Mouse (Mus musculus): ENCODE measurements around the gene Kirrel3. TPM values are rescaled to one million over a fixed set of nuclear protein-coding genes. Genes with fewer than 3 reads are reported as not detected.

Kirrel3 gene
- total RNA-seq (2021) = 1 to 10 TPM in 1 of 2 experiments, under 1 TPM in 1; 0.88 to 1.6 TPM

DNA sequence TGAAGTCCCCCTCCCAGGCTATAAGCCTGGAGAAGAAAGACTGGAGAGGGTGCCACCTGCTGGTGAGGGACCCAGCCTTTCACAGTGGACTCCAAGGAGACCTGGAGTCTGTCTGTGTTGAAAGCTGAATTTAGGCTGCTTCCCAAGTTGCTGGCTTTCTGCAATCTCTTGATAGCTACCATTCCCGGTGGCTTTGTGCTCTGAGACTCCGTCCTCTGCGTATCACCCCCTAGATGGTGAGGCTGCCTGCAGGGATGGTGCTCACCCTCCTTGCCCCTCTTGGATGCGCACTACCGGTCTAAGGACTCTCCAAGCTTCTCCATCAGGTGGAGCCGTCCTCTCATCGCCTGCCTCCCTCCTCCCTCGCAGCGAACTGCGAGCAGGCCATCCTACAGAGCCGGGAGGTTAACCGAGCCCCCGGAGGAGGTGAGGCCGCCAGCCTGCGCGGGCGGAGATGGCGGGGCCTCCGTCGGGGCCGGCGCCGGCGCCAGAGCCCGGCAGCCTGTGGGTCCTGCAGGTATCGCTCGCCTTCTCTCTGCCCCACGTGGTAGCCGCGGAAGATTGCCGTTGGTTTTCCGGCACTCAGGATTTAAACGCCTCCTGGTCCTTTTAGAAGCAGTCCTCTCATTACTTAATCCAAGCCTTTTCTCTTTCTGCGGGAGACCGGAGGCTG is at the start of gene Kirrel3:
Gene Kirrel3, plus strand, starts transcription at position 136 of the 673 bp plus-strand sequence.
- DNase-seq = peak; percentile 67

- DNase-seq = no peak
These were observed 45.0 kb upstream of the Kirrel3 start for GRCm38 (mm10) chr9:34440721-34441120.

DNA sequence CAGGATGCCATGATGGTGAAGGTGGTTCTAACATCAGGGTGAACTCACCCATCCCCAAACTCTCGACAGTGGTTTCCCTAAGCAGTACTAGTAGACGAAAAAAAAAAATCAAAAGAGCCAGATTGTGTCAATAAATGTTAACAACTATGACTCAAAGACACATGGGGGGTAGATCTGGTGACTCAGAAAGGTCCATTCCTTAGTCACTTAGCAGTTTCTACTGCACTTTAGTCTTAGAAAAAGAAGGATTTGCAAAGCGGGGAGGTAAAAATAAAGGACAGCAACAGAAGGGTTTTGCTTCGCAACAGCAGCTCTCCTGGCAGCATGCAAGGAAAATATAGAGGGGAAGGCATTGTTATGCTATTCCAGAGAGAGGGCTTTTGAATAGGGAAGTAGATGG is 41.7 kb upstream of the Kirrel3 start:
- DNase-seq = no peak

DNA sequence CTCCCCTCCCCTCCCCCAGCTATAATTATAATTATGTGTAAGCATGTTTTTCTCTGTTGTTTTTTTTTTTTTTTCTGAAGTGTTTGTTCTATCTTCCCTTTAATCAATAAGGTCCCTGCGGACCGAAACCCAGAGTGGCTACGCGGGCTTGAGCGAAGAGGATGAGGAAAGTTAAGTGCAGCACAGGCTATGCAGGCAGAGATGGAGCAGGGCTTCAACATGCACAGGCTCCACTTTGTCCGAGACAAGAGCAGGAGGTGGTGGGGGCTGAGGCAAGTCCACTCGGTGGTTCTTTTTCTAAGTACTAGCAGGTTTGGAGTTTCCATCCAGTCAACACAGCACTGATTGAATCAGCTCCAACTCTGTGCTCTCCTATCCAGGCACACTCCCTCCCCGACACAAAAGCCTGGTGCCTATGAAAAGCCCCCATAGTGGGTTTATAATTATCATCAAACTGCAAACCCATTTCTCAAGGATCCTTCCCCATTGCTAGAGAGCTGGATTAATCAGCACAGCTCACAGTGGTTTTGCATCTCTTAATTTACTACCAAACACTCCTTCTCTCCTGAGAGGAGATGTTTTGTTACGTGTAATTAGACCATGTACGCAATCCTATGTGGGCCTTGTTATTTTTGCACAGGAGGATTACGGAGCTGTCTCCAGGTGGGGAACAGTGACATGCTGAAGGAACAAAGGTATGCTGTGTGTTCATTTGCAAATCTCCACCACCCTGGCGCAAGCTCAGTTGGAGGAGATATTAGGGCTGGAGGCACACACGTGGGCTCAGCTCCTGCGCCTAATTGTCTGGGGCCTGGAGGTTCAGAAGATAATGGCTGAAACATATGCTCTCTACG is 39.0 kb upstream of the Kirrel3 start:
- DNase-seq = no peak

DNA sequence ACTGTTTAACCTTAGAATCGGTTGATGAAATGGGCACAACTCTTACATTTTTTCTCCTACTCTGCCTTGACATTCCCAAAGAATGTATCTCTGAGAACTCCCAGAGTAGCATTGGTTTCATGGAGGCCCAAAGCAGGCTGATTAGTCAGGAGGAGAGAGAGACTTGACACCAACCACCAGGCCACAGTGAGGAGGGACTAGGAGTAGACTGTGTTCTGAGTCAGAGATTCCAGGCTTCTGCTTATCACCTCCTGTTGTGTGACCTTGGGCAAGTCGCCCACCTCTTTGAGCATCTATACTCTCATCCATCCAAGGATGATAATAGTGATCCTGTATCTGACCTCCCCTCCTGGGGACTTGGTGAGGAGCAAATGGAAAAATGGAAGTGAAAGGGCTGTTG is 38.0 kb upstream of the Kirrel3 start:
- DNase-seq = no peak

- peak; percentile 11 for DNase-seq
These were observed 37.2 kb upstream of the Kirrel3 start for GRCm38 (mm10) chr9:34448467-34448866.

- DNase-seq = no peak
These were observed 27.5 kb upstream of the Kirrel3 start for GRCm38 (mm10) chr9:34458189-34458588.

DNA sequence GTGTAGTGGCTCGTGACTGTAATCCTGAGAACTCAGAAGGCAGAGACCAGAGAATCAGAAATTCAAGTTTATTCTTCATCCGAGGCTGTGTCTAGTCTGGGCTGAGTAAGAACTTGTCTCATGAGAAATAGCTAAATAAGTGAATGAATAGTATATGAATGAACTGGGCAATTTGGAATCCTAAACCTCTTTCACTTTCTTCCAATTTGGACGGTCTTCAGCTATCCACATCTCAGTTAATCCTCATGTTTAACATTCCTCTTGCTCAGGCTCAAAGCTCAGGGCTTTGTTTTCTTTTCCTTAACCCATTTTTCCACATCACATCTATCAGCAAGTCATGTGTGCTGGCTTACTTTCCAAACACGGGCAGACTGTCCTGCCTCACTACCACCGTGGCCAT is 25.7 kb upstream of the Kirrel3 start:
- DNase-seq = no peak

DNA sequence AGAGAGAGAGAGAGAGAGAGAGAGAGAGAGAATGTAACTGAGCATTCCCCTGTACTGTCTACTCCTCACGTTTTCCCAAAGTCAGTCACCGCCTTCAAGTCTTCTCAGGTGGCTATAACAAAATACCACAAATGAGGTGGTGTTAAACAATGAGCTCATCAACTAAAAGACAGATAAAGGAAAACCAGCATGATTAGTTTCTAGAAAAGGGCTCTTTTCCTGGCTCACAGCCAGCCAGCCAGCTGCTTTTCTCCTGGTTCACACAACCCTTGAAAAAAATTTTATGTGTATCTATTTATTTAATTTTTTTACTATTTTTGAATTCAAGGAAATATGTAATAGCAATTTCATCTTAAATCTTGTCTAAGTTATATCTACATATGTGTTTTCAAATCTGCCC is 22.0 kb upstream of the Kirrel3 start:
- DNase-seq = peak; percentile 6

DNA sequence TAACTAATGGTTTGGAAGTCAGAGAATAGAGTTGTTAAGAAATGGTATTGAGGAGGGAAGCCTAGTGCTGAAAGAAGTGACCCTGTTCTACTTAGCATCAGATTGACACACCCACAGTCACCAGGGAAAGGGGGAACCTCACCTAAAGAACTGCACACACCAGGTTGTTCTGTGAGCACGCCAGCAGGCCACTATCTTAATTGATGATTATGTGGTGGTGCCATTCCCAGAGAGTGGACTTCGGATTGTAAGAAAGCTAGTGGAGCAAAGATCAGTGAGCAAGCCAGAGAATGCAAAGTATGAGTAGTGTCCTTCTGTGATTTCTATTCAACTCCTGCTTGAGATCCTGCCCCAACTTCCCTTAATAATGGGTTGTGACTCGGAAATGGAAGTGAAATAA is 19.6 kb upstream of the Kirrel3 start:
- no peak for DNase-seq

GRCm38 (mm10) chr9:34469180-34469579 is 16.5 kb upstream of the Kirrel3 start:
- no peak for DNase-seq

- no peak for DNase-seq
These were observed 9.5 kb upstream of the Kirrel3 start for GRCm38 (mm10) chr9:34476206-34476605.

- DNase-seq = no peak
These were observed 7.2 kb upstream of the Kirrel3 start for GRCm38 (mm10) chr9:34478494-34478893.

- no peak for DNase-seq
These were observed 2.5 kb upstream of the Kirrel3 start for GRCm38 (mm10) chr9:34483236-34483635.

GRCm38 (mm10) chr9:34484665-34485064 is 1.0 kb upstream of the Kirrel3 start:
- DNase-seq = no peak

- DNase-seq = no peak
These were observed 2.6 kb downstream of the Kirrel3 start for GRCm38 (mm10) chr9:34488267-34488666.

DNA sequence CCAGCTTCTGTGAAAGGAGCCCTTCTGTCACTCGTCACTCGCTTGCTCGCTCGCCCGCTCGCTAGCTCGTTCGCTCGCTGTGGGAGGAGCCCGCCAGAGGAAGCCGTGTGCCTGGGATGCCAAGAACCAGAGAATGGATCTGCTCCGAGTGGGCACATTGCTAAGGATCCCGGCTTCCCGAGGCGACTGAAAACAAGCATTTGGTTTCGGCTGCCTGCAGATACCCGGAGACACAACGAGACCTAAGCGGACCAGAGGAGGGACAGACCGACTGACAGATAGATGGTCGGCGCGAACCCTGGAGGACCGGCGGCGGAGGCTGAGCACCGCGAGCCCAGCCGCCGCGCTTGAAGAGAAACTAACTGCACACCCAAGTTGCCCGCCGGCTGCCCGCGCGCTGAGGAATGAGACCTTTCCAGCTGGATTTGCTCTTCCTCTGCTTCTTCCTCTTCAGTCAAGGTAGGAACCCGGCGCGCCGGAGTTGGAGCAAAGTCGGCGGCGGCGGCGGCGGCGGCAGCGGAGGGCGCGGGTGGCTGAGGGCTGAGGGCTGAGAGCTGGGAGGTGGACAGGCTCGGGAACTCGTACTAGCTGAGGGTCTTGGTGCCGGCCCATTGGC is 3.1 kb downstream of the Kirrel3 start:
- DNase-seq = peak; percentile 46

DNA sequence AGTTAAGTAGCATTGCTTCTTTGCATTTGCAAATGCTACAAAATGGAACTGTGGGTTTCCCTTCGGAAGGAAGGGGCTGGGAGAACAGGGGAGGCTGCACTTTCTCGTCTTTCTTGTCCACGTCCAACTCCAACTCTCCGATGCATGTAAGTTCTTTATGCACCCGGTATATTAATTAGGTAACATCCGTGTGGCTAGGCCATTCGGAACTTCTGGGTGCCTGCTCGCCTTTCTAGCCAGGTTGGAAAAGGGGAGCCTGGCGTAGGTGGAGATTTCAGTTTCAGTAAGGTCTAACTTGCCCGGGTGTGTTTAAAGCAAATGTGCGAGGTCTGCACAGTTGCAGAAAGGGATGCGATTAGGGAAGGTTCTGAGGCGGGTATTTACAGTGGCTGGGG is 3.6 kb downstream of the Kirrel3 start:
- DNase-seq = no peak

DNA sequence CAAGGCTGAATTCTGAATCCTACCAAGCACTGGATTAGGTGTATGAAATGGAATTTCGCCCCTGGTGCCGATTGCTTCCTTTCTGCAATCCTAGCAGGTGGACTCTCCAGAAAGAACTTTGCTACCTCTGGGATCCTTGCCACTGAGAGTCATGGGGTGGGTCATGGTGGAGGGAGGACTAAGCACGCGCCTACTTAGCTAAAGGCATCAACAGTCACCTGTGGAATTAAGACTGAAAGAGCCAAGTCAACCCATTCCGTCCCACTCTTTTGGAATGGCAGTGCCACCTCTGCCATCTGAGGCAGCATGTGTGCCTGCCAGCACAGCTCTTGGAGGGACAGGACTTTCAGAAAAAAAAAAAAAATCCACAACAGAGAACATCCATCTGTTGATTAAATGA is 4.1 kb downstream of the Kirrel3 start:
- DNase-seq = no peak

DNA sequence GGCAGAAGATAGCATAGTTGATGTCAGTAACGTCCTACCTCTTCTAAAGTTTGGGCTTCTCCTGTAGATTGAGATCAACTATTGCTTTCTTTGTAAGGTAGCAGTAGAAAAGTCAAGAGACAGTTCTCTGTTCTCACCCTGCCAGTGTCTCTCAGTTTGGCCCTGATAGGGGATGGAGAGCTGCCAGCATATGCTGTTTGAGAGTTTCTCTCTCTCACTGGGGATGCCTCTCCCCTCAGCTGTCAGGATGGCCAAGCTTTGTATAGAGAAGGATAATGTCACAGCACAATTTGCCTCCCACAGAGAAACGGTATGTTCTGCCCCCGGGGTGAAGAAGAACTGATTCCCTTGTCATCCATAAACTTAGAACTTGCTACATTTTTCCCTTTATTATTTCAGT is 6.4 kb downstream of the Kirrel3 start:
- DNase-seq = no peak

GRCm38 (mm10) chr9:34493571-34493970 is 7.9 kb downstream of the Kirrel3 start:
- no peak for DNase-seq

- DNase-seq = no peak
These were observed 12.4 kb downstream of the Kirrel3 start for GRCm38 (mm10) chr9:34498126-34498525.

GRCm38 (mm10) chr9:34498651-34499050 is 13.0 kb downstream of the Kirrel3 start:
- DNase-seq = peak; percentile 86

DNA sequence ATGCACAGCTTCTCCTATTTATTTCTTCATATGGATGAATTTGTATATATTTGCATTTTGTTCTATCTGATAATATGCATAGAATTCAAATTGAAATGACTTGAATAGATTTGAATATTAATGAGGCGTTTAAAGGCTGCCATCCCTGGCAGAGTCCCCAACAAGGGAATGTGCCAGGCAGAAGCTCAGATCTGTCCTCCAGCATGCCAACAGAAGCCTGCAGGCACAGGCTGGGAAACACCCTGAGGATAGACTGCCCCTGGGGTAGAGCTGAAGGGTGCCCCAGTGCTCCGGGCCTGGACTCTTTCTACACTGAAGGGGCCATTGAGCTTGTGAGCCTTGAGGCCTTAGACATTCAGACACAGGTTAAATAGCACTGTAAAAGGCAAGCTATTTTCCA is 21.5 kb downstream of the Kirrel3 start:
- no peak for DNase-seq
